Mouse (Mus musculus): ENCODE results near the gene Cdc42se1.

DNA sequence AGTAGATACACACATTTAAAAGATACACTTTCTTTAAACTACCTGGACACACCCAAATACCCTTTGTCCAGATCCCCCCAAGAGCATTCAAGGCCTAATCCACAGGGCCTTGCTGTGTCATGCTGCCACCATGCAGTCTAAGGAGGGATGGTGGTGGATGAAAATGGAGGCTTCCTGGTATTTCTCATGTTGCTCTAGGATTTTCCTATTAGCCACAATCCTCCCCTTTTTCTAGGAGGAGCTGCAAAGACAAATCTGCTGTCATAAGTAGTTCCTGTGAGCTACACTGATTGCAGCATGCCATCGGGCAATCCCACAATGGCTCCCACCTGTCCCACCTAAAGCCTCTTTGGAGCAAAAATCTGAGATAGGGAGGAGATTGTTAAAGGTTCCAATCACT is 1.3 kb upstream of the Cdc42se1 start:
- TF ChIP-seq CTCF (IDR thresholded peaks at IDR 0.05) (no peak), EP300 (IDR thresholded peaks at IDR 0.05) (no peak)

Measured in lung, postnatal 0 days (tissue).